Mouse (Mus musculus): ENCODE data around the gene Snap23.

DNA sequence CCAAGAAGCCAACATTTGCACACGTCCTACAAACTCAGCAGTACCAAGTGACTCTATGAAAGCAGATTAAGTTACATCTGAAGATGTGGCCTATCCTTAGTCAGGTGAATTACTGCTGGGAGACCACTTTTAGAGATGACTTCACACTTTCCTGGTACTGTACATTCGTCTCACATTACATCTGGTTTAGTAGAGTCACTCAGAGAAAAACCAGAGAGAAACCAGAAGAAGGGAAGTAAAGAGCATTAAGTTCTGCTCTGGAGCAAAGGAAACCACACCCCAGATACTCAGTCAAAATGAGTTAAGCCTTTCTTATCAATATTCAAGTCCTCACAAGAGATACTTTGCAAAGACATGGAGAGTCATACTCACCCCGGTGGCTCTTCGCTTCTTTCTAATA lies 36.2 kb upstream of the Snap23 start:
- TF ChIP-seq CTCF (IDR thresholded peaks at IDR 0.05; ENCODE audit: insufficient read depth, low read length) (no peak), POLR2A (IDR thresholded peaks at IDR 0.05; ENCODE audit: borderline replicate concordance, extremely low read depth, low read depth, low read length) (no peak)
